Mouse (Mus musculus) thymus, adult 2 months (tissue): ENCODE measurements around the gene Hoxb7.

Source experiments
- CTCF ChIP-seq: fragments of 200-500 bp; IDR thresholded peaks from 2 replicates; pipeline ENCODE4 v1.5.1; 2012; ENCODE audit warnings: mild to moderate bottlenecking, control low read depth, low read length, moderate library complexity, borderline replicate concordance; ENCODE audit not compliant: control insufficient read depth, poor library complexity, insufficient read depth; ENCODE audit errors: extremely low read depth
- POLR2A ChIP-seq: fragments of 200-500 bp; IDR thresholded peaks from 2 replicates; pipeline ENCODE4 v1.6.1; 2012; ENCODE audit warnings: mild to moderate bottlenecking, low read length, control low read depth, moderate library complexity; ENCODE audit not compliant: control insufficient read depth, poor library complexity, insufficient read depth; ENCODE audit errors: extremely low read depth

GRCm38 (mm10) chr11:96289293-96289692 is 2.9 kb downstream of the Hoxb7 start:
- TF ChIP-seq CTCF: no peak
- TF ChIP-seq POLR2A: no peak
